Mouse (Mus musculus): ENCODE data around the gene Sesn3. TPM values are rescaled to one million over a fixed set of nuclear protein-coding genes. Genes with fewer than 3 reads are reported as not detected.

The Sesn3 gene
- polyA plus RNA-seq, 1 experiment from 2014 or later, result 16.1 TPM

DNA sequence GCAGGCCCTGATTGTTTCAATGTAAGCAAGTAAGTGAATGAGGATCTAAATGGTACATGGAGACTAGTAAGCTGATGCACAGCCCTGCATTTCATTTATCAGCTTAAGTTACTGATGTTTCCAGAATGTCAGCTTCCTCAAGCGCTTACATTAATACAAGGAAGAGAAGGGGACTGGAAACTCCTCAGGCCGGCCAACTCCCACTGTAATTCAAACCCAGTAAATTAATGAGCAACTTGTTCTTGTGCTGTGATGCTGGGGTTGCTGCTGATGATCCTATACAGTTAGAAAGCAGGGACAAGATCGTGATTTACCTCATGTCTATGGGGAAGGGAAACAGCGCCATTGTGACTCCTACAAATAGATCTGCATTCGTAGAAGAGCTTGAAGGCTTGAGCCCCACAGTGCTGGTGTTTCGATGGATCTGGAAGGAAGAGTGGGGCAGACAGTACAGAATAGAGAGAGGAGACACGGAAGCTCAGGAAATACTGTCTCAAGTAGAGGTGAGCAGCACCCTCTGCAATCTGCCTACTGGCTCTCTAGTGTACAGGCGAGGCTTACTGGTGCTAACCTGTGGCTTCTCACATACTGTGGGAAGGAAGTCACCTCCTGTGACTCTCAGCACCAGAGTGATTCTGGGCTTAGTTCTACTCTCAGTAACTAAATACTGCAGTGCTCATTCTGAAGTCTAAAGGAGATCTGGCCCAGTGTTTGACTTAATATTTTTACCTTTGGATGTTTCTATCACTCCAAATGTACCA, 21.0 kb downstream of the Sesn3 start:
- Histone ChIP-seq H3K27me3 (ENCODE audit: control insufficient read depth, insufficient read depth, low read depth, low read length) (no peaks in the 10 kb centered on the region), H3K27ac (ENCODE audit: low read length) (no peak overlapping the region), H3K4me1 (ENCODE audit: control insufficient read depth, insufficient read depth, low read length) (peaks cover under 1% of the 10 kb centered on the region), H3K36me3 (ENCODE audit: control insufficient read depth, insufficient read depth, low read length) (no peaks in the 10 kb centered on the region), H3K9me3 (replicated peaks; ENCODE audit: control insufficient read depth, low read length, poor library complexity, severe bottlenecking) (no peaks in the 10 kb centered on the region), H3K9ac (ENCODE audit: low read depth, low read length) (no peak overlapping the region), H3K4me2 (ENCODE audit: low read length) (no peak overlapping the region), H3K4me3 (ENCODE audit: low read depth, low read length) (no peak overlapping the region)
- no peak for ATAC-seq
- WGBS, result 94% methylated on average over 8 of the region's 8 CpGs

DNA sequence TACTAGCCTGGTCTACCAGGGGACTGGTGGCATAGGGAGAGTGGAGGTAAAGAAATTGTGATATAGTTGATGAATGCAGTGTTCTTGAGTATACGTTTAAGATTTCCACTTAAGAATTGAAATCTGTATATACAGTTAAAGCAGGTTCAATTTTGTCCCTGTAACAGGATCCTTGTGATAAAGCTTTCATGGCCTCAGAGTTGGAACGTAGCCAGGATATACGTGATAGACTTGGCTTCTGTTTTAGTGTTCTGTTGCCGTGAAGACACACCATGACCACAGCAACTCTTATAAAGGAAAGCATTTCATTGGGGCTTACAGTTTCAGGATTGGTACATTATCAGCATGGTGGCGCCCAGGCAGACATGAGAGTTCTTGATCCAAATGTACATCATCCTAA, 22.3 kb downstream of the Sesn3 start:
- Histone ChIP-seq H3K4me2 (ENCODE audit: low read length) (no peak overlapping the region), H3K27ac (ENCODE audit: low read length) (no peak overlapping the region), H3K27me3 (ENCODE audit: control insufficient read depth, insufficient read depth, low read depth, low read length) (no peaks in the 10 kb centered on the region), H3K4me3 (ENCODE audit: low read depth, low read length) (no peak overlapping the region), H3K9me3 (replicated peaks; ENCODE audit: control insufficient read depth, low read length, poor library complexity, severe bottlenecking) (no peaks in the 10 kb centered on the region), H3K9ac (ENCODE audit: low read depth, low read length) (no peak overlapping the region), H3K36me3 (ENCODE audit: control insufficient read depth, insufficient read depth, low read length) (no peaks in the 10 kb centered on the region), H3K4me1 (ENCODE audit: control insufficient read depth, insufficient read depth, low read length) (peaks cover 2% of the 10 kb centered on the region)
- WGBS, result 88% methylated on average over 5 of the region's 5 CpGs
- ATAC-seq, result no peak

DNA sequence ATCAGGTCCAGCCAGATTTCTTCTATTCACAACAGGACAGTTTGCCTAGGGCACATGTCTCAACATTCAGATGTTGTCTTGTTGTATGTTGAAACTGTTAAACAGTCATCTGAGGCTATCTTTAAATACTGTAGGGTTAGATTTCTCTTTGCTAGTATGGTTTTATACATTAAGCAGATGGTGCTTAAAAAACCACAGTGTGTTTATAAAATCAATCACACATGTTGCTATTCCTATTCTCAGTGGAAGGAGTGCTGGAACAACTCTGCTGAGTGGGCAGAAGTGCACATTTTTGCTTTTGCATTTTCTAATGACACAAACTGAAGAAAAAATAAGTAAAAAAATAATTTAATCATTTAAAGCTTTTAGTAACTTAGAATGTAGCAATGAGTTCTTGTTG, 25.0 kb downstream of the Sesn3 start:
- peaks cover 2% of the 10 kb centered on the region for H3K4me1 ChIP-seq (ENCODE audit: control insufficient read depth, insufficient read depth, low read length)
- H3K4me2 ChIP-seq (ENCODE audit: low read length), result no peak overlapping the region
- no peaks in the 10 kb centered on the region for H3K36me3 ChIP-seq (ENCODE audit: control insufficient read depth, insufficient read depth, low read length)
- no peaks in the 10 kb centered on the region for H3K27me3 ChIP-seq (ENCODE audit: control insufficient read depth, insufficient read depth, low read depth, low read length)
- no peak for ATAC-seq
- H3K27ac ChIP-seq (ENCODE audit: low read length), result no peak overlapping the region
- H3K9ac ChIP-seq (ENCODE audit: low read depth, low read length), result no peak overlapping the region
- H3K9me3 ChIP-seq (replicated peaks; ENCODE audit: control insufficient read depth, low read length, poor library complexity, severe bottlenecking), result no peaks in the 10 kb centered on the region
- no peak overlapping the region for H3K4me3 ChIP-seq (ENCODE audit: low read depth, low read length)

DNA sequence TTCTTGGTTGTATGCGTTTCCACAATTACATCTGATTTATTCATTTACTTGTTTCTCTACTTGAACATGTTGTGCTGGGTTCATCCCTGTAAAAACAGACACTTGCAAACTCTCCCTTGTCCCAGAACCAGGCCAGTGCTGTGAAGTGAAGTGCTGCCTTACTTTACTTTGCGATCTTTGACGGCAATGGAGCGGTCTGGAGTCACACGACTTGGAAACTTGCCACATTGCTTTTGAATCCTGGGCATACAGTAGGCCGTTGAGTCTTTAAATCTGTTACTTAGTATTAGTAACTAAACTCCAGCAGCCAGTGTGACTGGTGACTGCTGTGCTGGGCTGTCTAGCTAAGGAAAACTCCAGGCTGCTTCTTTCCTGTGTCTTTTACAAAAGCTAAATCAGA, 25.9 kb downstream of the Sesn3 start:
- no peak for ATAC-seq
- Histone ChIP-seq H3K27ac (ENCODE audit: low read length) (no peak overlapping the region), H3K27me3 (ENCODE audit: control insufficient read depth, insufficient read depth, low read depth, low read length) (no peaks in the 10 kb centered on the region), H3K9ac (ENCODE audit: low read depth, low read length) (no peak overlapping the region), H3K4me3 (ENCODE audit: low read depth, low read length) (no peak overlapping the region), H3K36me3 (ENCODE audit: control insufficient read depth, insufficient read depth, low read length) (no peaks in the 10 kb centered on the region), H3K4me2 (ENCODE audit: low read length) (no peak overlapping the region), H3K9me3 (replicated peaks; ENCODE audit: control insufficient read depth, low read length, poor library complexity, severe bottlenecking) (no peaks in the 10 kb centered on the region), H3K4me1 (ENCODE audit: control insufficient read depth, insufficient read depth, low read length) (peaks cover 2% of the 10 kb centered on the region)
- 65% methylated on average over 6 of the region's 6 CpGs for WGBS

DNA sequence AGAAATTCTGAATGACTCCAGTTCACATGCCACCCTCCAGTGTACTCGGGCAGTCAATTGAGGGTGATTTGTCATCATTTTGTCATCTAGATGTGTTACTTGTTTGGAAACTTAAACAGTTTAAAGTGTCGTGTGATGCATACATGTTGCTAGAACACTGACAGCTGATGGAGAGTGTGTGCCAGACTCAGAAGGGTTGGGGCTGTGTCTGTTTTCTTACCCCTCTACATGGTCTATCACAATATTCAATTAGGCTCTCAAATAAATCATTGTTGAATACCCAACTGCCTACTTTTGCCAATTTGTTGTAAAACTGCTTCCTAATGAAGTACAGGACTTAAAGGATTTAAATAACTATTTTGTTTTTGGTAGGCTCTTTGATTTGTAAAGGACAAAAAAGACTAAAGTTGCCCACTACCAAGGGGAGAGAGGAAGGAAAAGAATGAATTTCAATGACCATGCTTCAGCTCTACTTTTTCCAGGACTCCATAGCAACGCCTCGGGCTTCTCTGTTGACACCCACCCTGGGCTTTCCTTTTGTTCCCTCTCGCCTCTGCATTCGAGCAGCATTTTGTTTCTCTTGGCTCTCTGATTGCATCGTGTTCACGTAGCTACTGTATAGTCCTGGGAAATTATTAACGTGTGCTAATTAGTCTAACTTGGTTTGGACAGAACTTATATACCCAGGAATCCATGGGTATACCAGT, 29.5 kb downstream of the Sesn3 start:
- ATAC-seq, result peak; percentile 74
- WGBS, result 32% methylated on average over 9 of the region's 9 CpGs

DNA sequence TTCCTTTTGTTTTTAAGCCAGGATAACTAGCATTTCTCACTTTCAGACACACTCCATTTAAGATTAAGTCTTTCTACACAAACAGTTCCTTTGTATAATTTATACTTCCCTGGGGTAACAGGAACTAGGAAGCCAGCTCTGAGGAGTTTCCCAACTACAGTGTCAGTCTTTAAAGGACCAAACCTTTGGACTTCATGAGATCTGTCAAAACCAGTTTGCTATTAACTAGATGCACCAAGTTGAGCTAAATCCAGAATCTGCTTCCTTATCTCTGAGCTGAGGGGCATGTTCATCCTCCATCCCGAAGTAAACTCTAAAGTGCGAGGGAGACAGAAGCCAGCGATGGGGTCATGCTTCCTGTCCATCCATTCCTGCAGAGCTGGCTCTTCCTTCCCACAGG, 32.5 kb downstream of the Sesn3 start:
- ATAC-seq, result no peak
- H3K9ac ChIP-seq (ENCODE audit: low read depth, low read length), result no peak overlapping the region
- no peaks in the 10 kb centered on the region for H3K4me1 ChIP-seq (ENCODE audit: control insufficient read depth, insufficient read depth, low read length)
- H3K4me2 ChIP-seq (ENCODE audit: low read length), result no peak overlapping the region
- 0 out of 2 replicates have a peak, but pooled peaks cover 3% of the 10 kb centered on the region for H3K36me3 ChIP-seq (ENCODE audit: control insufficient read depth, insufficient read depth, low read length)
- no peak overlapping the region for H3K4me3 ChIP-seq (ENCODE audit: low read depth, low read length)
- H3K27ac ChIP-seq (ENCODE audit: low read length), result no peak overlapping the region
- WGBS, result 93% methylated on average over 3 of the region's 3 CpGs
- no peaks in the 10 kb centered on the region for H3K9me3 ChIP-seq (replicated peaks; ENCODE audit: control insufficient read depth, low read length, poor library complexity, severe bottlenecking)
- no peaks in the 10 kb centered on the region for H3K27me3 ChIP-seq (ENCODE audit: control insufficient read depth, insufficient read depth, low read depth, low read length)

More for the DNA sequence above, 29.5 kb downstream of the Sesn3 start:
- Histone ChIP-seq H3K4me1 (ENCODE audit: control insufficient read depth, insufficient read depth, low read length) (peaks cover 2% of the 10 kb centered on the region), H3K9ac (ENCODE audit: low read depth, low read length) (no peak overlapping the region), H3K36me3 (ENCODE audit: control insufficient read depth, insufficient read depth, low read length) (0 out of 2 replicates have a peak, but pooled peaks cover 3% of the 10 kb centered on the region), H3K4me2 (ENCODE audit: low read length) (no peak overlapping the region), H3K27me3 (ENCODE audit: control insufficient read depth, insufficient read depth, low read depth, low read length) (no peaks in the 10 kb centered on the region), H3K4me3 (ENCODE audit: low read depth, low read length) (no peak overlapping the region), H3K27ac (ENCODE audit: low read length) (no peak overlapping the region), H3K9me3 (replicated peaks; ENCODE audit: control insufficient read depth, low read length, poor library complexity, severe bottlenecking) (no peaks in the 10 kb centered on the region)

DNA sequence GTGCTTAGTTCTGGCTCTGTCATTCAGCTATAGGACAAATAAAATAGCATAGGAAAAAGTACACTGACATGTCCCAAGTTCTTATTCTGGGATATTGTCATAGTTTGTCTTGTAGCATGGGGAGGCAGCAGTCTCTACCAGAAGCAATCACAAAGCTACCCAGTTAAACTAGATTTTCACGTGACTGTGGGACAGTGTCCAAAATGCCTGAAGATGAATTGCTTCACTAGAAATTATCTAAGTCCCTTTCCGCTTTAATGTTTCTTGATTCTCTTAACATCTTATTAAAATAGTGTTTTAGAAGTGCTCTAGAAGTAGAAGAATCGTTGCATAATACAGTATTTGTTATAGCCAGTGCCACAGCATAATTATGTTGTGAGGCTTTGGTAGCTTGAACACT, 39.1 kb downstream of the Sesn3 start:
- ATAC-seq, result no peak
- Histone ChIP-seq H3K4me3 (ENCODE audit: low read depth, low read length) (no peak overlapping the region), H3K27ac (ENCODE audit: low read length) (no peak overlapping the region), H3K4me1 (ENCODE audit: control insufficient read depth, insufficient read depth, low read length) (no peaks in the 10 kb centered on the region), H3K36me3 (ENCODE audit: control insufficient read depth, insufficient read depth, low read length) (peaks cover 14% of the 10 kb centered on the region), H3K9ac (ENCODE audit: low read depth, low read length) (no peak overlapping the region), H3K9me3 (replicated peaks; ENCODE audit: control insufficient read depth, low read length, poor library complexity, severe bottlenecking) (no peaks in the 10 kb centered on the region), H3K27me3 (ENCODE audit: control insufficient read depth, insufficient read depth, low read depth, low read length) (no peaks in the 10 kb centered on the region), H3K4me2 (ENCODE audit: low read length) (no peak overlapping the region)
- 88% methylated on average over 3 of the region's 3 CpGs for WGBS

DNA sequence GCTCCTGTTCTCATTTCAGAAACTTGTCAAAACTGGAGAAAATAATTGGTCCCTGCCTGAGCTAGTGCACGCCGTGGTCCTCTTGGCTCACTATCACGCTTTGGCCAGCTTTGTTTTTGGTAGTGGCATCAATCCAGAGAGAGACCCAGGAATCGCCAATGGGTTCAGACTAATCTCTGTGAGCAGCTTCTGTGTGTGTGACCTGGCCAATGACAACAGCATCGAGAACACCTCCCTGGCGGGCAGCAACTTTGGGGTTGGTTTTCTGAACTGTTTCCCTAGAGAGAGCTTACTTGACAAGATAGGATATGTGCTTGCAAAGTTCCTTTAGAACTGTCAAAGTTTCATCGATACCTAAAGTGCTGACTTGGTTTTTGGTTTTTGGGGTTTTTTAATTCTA, 39.6 kb downstream of the Sesn3 start:
- H3K27ac ChIP-seq (ENCODE audit: low read length), result no peak overlapping the region; the same call in 1 of the 2 replicates
- peaks cover 14% of the 10 kb centered on the region for H3K36me3 ChIP-seq (ENCODE audit: control insufficient read depth, insufficient read depth, low read length)
- H3K4me3 ChIP-seq (ENCODE audit: low read depth, low read length), result no peak overlapping the region
- no peak for ATAC-seq
- H3K9ac ChIP-seq (ENCODE audit: low read depth, low read length), result no peak overlapping the region
- WGBS, result 90% methylated on average over 7 of the region's 7 CpGs
- H3K9me3 ChIP-seq (replicated peaks; ENCODE audit: control insufficient read depth, low read length, poor library complexity, severe bottlenecking), result no peaks in the 10 kb centered on the region
- no peak overlapping the region for H3K4me2 ChIP-seq (ENCODE audit: low read length)
- no peaks in the 10 kb centered on the region for H3K27me3 ChIP-seq (ENCODE audit: control insufficient read depth, insufficient read depth, low read depth, low read length)
- H3K4me1 ChIP-seq (ENCODE audit: control insufficient read depth, insufficient read depth, low read length), result no peaks in the 10 kb centered on the region

DNA sequence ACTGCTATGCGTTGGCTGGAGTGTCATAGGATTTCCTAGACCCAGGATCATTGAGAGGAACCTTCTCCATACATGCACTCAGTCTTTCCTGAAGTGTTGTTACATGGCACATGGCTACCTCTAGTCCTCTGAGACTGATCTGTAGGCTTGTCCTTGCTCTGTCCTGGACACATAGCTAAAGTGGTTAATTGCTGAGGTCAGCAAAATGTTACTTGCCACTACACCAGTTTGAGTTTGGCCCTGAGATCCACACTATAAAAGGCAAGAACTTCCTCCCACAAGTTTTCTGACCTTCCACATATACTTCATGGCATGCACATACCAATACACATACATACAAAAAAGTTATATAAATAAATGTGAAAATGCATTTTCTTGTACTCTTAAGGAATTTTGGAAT, 41.8 kb downstream of the Sesn3 start:
- H3K27me3 ChIP-seq (ENCODE audit: control insufficient read depth, insufficient read depth, low read depth, low read length), result no peaks in the 10 kb centered on the region
- peaks cover 24% of the 10 kb centered on the region for H3K36me3 ChIP-seq (ENCODE audit: control insufficient read depth, insufficient read depth, low read length)
- no peak for ATAC-seq
- no peak overlapping the region for H3K9ac ChIP-seq (ENCODE audit: low read depth, low read length)
- H3K4me3 ChIP-seq (ENCODE audit: low read depth, low read length), result no peak overlapping the region
- 100% methylated on average over 1 of the region's 1 CpGs for WGBS
- H3K9me3 ChIP-seq (replicated peaks; ENCODE audit: control insufficient read depth, low read length, poor library complexity, severe bottlenecking), result no peaks in the 10 kb centered on the region
- H3K4me1 ChIP-seq (ENCODE audit: control insufficient read depth, insufficient read depth, low read length), result no peaks in the 10 kb centered on the region
- no peak overlapping the region for H3K4me2 ChIP-seq (ENCODE audit: low read length)
- H3K27ac ChIP-seq (ENCODE audit: low read length), result no peak overlapping the region

Measured in midbrain, embryonic 16.5 days (tissue).